Mouse (Mus musculus) MEL (cell line): ENCODE results near the gene Trex1. TPM values are rescaled to one million over a fixed set of nuclear protein-coding genes. Genes with fewer than 3 reads are reported as not detected.

Experiments
- DNase-seq: peaks from one replicate; pipeline ENCODE4 v3.0.0; 2011; ENCODE audit warnings: low read depth, low spot score
- H3K27ac ChIP-seq: 2 replicates; pipeline ENCODE4 v1.5.1; 2012; ENCODE audit warnings: low read depth, mild to moderate bottlenecking, control low read depth, low read length, moderate library complexity; ENCODE audit not compliant: control insufficient read depth
- H3K27me3 ChIP-seq, 2 experiments: fragments of 150-350 bp in 1 of 2; sonication (generic) in 1 of 2; 2 replicates each; pipeline ENCODE4 v1.6.1; 2012; ENCODE audit warnings: low read length in 2 of 2, mild to moderate bottlenecking in 2 of 2, improper control_type of control experiment in 1 of 2, moderate library complexity in 1 of 2; ENCODE audit not compliant: insufficient read depth in 2 of 2, control insufficient read depth in 1 of 2
- H3K36me3 ChIP-seq, 2 experiments: 2 replicates each; pipeline ENCODE4 v1.6.1; 2012 to 2014; ENCODE audit warnings: low read length in 2 of 2, improper control_type of control experiment in 1 of 2, inconsistent platforms in 1 of 2, mild to moderate bottlenecking in 1 of 2; ENCODE audit not compliant: insufficient read depth in 2 of 2, control insufficient read depth in 1 of 2
- H3K4me1 ChIP-seq, 2 experiments: fragments of 150-350 bp in 1 of 2; sonication (generic) in 1 of 2; 2 replicates each; pipeline ENCODE4 v1.6.1; 2012; ENCODE audit warnings: low read length in 2 of 2, improper control_type of control experiment in 1 of 2, mild to moderate bottlenecking in 1 of 2; ENCODE audit not compliant: insufficient read depth in 2 of 2, control insufficient read depth in 1 of 2
- H3K4me3 ChIP-seq, 2 experiments: fragments of 150-350 bp in 1 of 2; sonication (generic) in 1 of 2; 2 replicates each; pipeline ENCODE4 v1.5.1; 2012; ENCODE audit warnings: low read depth in 2 of 2, low read length in 2 of 2, mild to moderate bottlenecking in 2 of 2, moderate library complexity in 2 of 2, control low read depth in 1 of 2, improper control_type of control experiment in 1 of 2; ENCODE audit not compliant: control insufficient read depth in 1 of 2, insufficient read depth in 1 of 2
- H3K79me2 ChIP-seq: 2 replicates; pipeline ENCODE4 v1.6.1; 2012; ENCODE audit warnings: mild to moderate bottlenecking, low read length, moderate library complexity; ENCODE audit not compliant: control insufficient read depth, poor library complexity, insufficient read depth
- H3K9ac ChIP-seq: 2 replicates; pipeline ENCODE4 v1.6.1; 2012; ENCODE audit warnings: low read depth, mild to moderate bottlenecking, control low read depth, low read length, moderate library complexity; ENCODE audit not compliant: control insufficient read depth, poor library complexity, severe bottlenecking
- H3K9me3 ChIP-seq: fragments of 150-350 bp; sonication (generic); replicated peaks from 2 replicates; pipeline ENCODE4 v1.6.1; 2012; ENCODE audit warnings: mild to moderate bottlenecking, low read length, improper control_type of control experiment, moderate library complexity; ENCODE audit not compliant: insufficient read depth
- CHD1 ChIP-seq: IDR thresholded peaks from 2 replicates; pipeline ENCODE4 v1.6.1; 2012; ENCODE audit warnings: low read depth, mild to moderate bottlenecking, inconsistent platforms, low read length, improper control_type of control experiment
- CTCF ChIP-seq, 3 experiments: IDR thresholded peaks in 2 of 3; conservative IDR thresholded peaks in 1 of 3; 2 replicates each; pipeline ENCODE4 v1.5.1; 2011 to 2012; ENCODE audit warnings: low read length in 3 of 3, low read depth in 2 of 3, mild to moderate bottlenecking in 2 of 3, improper control_type of control experiment in 1 of 3, inconsistent platforms in 1 of 3, mixed read lengths in 1 of 3, moderate library complexity in 1 of 3; ENCODE audit not compliant: control insufficient read depth in 1 of 3, insufficient read depth in 1 of 3, poor library complexity in 1 of 3, severe bottlenecking in 1 of 3
- E2F4 ChIP-seq: IDR thresholded peaks from 2 replicates; pipeline ENCODE4 v1.6.1; 2011; ENCODE audit warnings: low read depth, low read length, improper control_type of control experiment, borderline replicate concordance
- ETS1 ChIP-seq: IDR thresholded peaks from 2 replicates; pipeline ENCODE4 v1.6.1; 2012; ENCODE audit warnings: low read depth, mild to moderate bottlenecking, inconsistent platforms, low read length, improper control_type of control experiment, moderate library complexity
- HCFC1 ChIP-seq: IDR thresholded peaks from 2 replicates; pipeline ENCODE4 v1.6.1; 2012; ENCODE audit warnings: low read depth, mild to moderate bottlenecking, inconsistent platforms, low read length, improper control_type of control experiment, moderate library complexity
- JUND ChIP-seq: IDR thresholded peaks from 2 replicates; pipeline ENCODE4 v1.6.1; 2011; ENCODE audit warnings: low read depth, mild to moderate bottlenecking, improper control_type of control experiment, low read length
- MAFK ChIP-seq: IDR thresholded peaks from 2 replicates; pipeline ENCODE4 v1.6.1; 2011; ENCODE audit warnings: low read depth, mild to moderate bottlenecking, low read length, improper control_type of control experiment, borderline replicate concordance
- MAZ ChIP-seq: IDR thresholded peaks from 2 replicates; pipeline ENCODE4 v1.6.1; 2012; ENCODE audit warnings: low read depth, mild to moderate bottlenecking, inconsistent platforms, low read length, improper control_type of control experiment
- MXI1 ChIP-seq: IDR thresholded peaks from 2 replicates; pipeline ENCODE4 v1.6.1; 2011; ENCODE audit warnings: mild to moderate bottlenecking, low read depth, low read length, improper control_type of control experiment
- MYB ChIP-seq: IDR thresholded peaks from 2 replicates; pipeline ENCODE4 v1.6.1; 2011; ENCODE audit warnings: mild to moderate bottlenecking, low read depth, low read length, improper control_type of control experiment
- NELFE ChIP-seq: IDR thresholded peaks from 2 replicates; pipeline ENCODE4 v1.6.1; 2011; ENCODE audit warnings: low read depth, low read length, improper control_type of control experiment
- POLR2A ChIP-seq, 2 experiments: IDR thresholded peaks; 2 replicates each; pipeline ENCODE4 v1.6.1; 2011 to 2012; ENCODE audit warnings: low read length in 2 of 2, mild to moderate bottlenecking in 2 of 2, control low read depth in 1 of 2, improper control_type of control experiment in 1 of 2, low read depth in 1 of 2, moderate library complexity in 1 of 2; ENCODE audit not compliant: control insufficient read depth in 1 of 2, insufficient read depth in 1 of 2, poor library complexity in 1 of 2
- POLR2AphosphoS5 ChIP-seq: IDR thresholded peaks from 2 replicates; pipeline ENCODE4 v1.6.1; 2012; ENCODE audit warnings: low read depth, borderline replicate concordance, mild to moderate bottlenecking, inconsistent platforms, low read length, moderate library complexity, mixed read lengths
- SIN3A ChIP-seq: IDR thresholded peaks from 2 replicates; pipeline ENCODE4 v1.6.1; 2012; ENCODE audit warnings: low read length, improper control_type of control experiment, inconsistent platforms
- TBP ChIP-seq: IDR thresholded peaks from 2 replicates; pipeline ENCODE4 v1.8.0; 2011; ENCODE audit warnings: low read depth, low read length, improper control_type of control experiment
- USF1 ChIP-seq: IDR thresholded peaks from 2 replicates; pipeline ENCODE4 v1.6.1; 2014; ENCODE audit warnings: low read depth, mild to moderate bottlenecking, inconsistent platforms, low read length, improper control_type of control experiment, moderate library complexity
- USF2 ChIP-seq, 2 experiments: IDR thresholded peaks; 2 replicates each; pipeline ENCODE4 v1.6.1; 2011 to 2012; ENCODE audit warnings: improper control_type of control experiment in 2 of 2, low read length in 2 of 2, borderline replicate concordance in 1 of 2, inconsistent platforms in 1 of 2, low read depth in 1 of 2, mild to moderate bottlenecking in 1 of 2; ENCODE audit not compliant: insufficient read depth in 1 of 2
- ZKSCAN1 ChIP-seq: IDR thresholded peaks from 2 replicates; pipeline ENCODE4 v1.6.1; 2012; ENCODE audit warnings: low read depth, mild to moderate bottlenecking, inconsistent platforms, low read length, improper control_type of control experiment, moderate library complexity
- ZMIZ1 ChIP-seq: IDR thresholded peaks from 2 replicates; pipeline ENCODE4 v1.6.1; 2012; ENCODE audit warnings: low read depth, mild to moderate bottlenecking, inconsistent platforms, low read length, improper control_type of control experiment, moderate library complexity
- polyA plus RNA-seq, 2 experiments: library from polyadenylated mRNA; stranded (reverse) in 1 of 2; unstranded in 1 of 2; fragments of >175 nt in 1 of 2; fragments of >200 nt in 1 of 2; gene quantifications; 2 replicates each; pipeline versions ENCODE4 v1.2.1 to v1.2.4; 2012; ENCODE audit warnings: low replicate concordance in 2 of 2, low read depth in 1 of 2; ENCODE audit not compliant: insufficient read length in 2 of 2, insufficient read depth in 1 of 2, missing spikeins in 1 of 2
- total RNA-seq: library from RNA; depleted of rRNA; stranded (reverse); fragments of 300-350 nt; gene quantifications from 2 replicates; pipeline ENCODE4 v1.2.3, GENCODE M21; 2012

Gene Trex1
- total and polyA plus RNA-seq, 3 experiments = 8.9 to 17.0 TPM; not detected in 1

DNA sequence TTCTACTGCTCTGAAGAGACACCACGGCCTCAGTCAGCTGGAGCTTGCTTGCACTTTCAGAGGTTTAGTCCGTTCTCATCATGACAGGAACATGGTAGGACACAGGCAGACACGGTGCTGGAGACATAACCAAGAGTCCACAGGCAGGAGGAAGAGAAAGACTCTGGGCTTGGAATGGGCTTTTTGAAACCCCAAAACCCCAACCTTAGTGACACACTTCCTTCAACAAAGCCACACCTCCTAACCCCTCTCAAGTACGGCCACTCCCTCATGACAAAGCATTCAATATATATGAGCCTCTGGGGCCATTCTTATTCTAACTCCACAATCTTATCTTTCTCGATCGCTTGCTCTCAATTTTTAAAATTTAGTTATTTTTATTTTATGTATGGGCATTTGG is 27.1 kb downstream of the Trex1 start:
- TF ChIP-seq USF1 (no peak), HCFC1 (peak; percentile 38; the same call in 1 of the 2 replicates), POLR2A (IDR thresholded peaks at IDR 0.05; ENCODE audit: control insufficient read depth in 1 of 2, insufficient read depth in 1 of 2, low read depth in 1 of 2, low read length in 2 of 2, poor library complexity in 1 of 2) (peak in 1 of 2 experiments; percentile 60; a peak in 1 of 4 replicates), E2F4 (no peak), NELFE (peak; percentile 38; the same call in 1 of the 2 replicates)
- peaks cover 5 to 11% of the 10 kb centered on the region in 2 experiments for H3K4me1 ChIP-seq
- no peaks in the 10 kb centered on the region for H3K27me3 ChIP-seq
- peak overlapping the region; percentile 65 for H3K27ac ChIP-seq
- H3K9ac ChIP-seq = peak overlapping the region; percentile 59
- H3K9me3 ChIP-seq = no peaks in the 10 kb centered on the region
- DNase-seq = peak; percentile 75
- H3K79me2 ChIP-seq = no peaks in the 10 kb centered on the region
- peak overlapping the region; percentile 37 to 43; a peak in 2 of 4 replicates for H3K4me3 ChIP-seq
- peaks cover 0 to 7% of the 10 kb centered on the region in 2 experiments; a peak in 2 of 4 replicates for H3K36me3 ChIP-seq

GRCm38 (mm10) chr9:109031686-109032085 is 27.8 kb downstream of the Trex1 start:
- Histone ChIP-seq H3K27me3 (no peaks in the 10 kb centered on the region), H3K9ac (no peak overlapping the region), H3K79me2 (no peaks in the 10 kb centered on the region), H3K4me3 (no peak overlapping the region), H3K4me1 (peaks cover 5 to 11% of the 10 kb centered on the region in 2 experiments), H3K36me3 (peaks cover 0 to 7% of the 10 kb centered on the region in 2 experiments; a peak in 2 of 4 replicates), H3K27ac (no peak overlapping the region), H3K9me3 (no peaks in the 10 kb centered on the region)
- TF ChIP-seq MAZ (no peak), MYB (no peak), CTCF (IDR thresholded peaks at IDR 0.05 in 2 of 3, conservative IDR thresholded peaks at IDR 0.05 in 1 of 3; ENCODE audit: control insufficient read depth in 1 of 3, insufficient read depth in 1 of 3, low read depth in 2 of 3, low read length in 3 of 3, poor library complexity in 1 of 3, severe bottlenecking in 1 of 3) (no peak), MAFK (no peak), POLR2AphosphoS5 (no peak), MXI1 (no peak), USF2 (IDR thresholded peaks at IDR 0.05; ENCODE audit: borderline replicate concordance in 1 of 2, insufficient read depth in 1 of 2, low read depth in 1 of 2, low read length in 2 of 2) (no peak), NELFE (no peak), SIN3A (no peak), ETS1 (no peak), ZKSCAN1 (no peak), ZMIZ1 (no peak), TBP (no peak), JUND (no peak), CHD1 (no peak)
- no peak for DNase-seq
